ENCODE assay signal across 22 mouse cellular contexts in the genomic region with DNA sequence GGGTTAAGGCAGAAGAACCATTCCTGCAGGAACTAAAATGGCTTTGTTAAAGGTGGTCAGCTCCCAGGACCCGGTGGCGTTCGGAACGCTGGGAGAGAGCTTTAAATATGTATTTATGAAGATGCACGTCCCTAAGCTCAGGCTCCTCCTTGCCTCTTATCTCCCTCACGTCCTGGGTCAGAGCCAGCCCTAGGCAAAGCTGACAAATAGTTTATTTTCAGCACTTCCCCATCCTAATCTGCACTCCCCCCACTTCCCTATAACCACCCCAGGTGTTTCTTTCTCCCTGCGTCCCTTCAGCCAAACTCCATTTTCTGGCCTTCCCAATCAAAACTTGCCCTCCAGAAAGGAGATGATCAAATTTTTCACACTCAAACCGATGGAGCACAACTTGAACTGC.
DNase-seq lines count a peak whose midpoint lies in the region; ATAC-seq lines count a peak whose summit lies in the region.
"Had no signal": no experiment of that assay in that cellular context is flagged by ENCODE, and none has a peak within 500 bp of the region (broad histone marks: within the 10 kb centered on the region; RNA-seq: fewer than 3 reads in every experiment).

No protein-coding gene starts in this region.

- 0 out of 2 replicates have a peak, but pooled peaks cover 2% of the 10 kb centered on the region for H3K4me1 ChIP-seq in heart, embryonic 11.5 days (ENCODE audit: control insufficient read depth, insufficient read depth, low read length)
- H3K4me1 ChIP-seq: embryonic facial prominence, embryonic 15.5 days; intestine, embryonic 15.5 days had no signal

- intact Hi-C loops in heart, postnatal 25 days (cut with DNase I): no loop called here

- H3K4me2 ChIP-seq in heart, embryonic 11.5 days: no peak overlapping the region
- H3K4me2 ChIP-seq: embryonic facial prominence, embryonic 15.5 days; forebrain, embryonic 12.5 days; hindbrain, embryonic 12.5 days; intestine, embryonic 15.5 days; limb, embryonic 13.5 days; liver, embryonic 11.5 days; lung, embryonic 15.5 days; neural tube, embryonic 12.5 days had no signal

- no peaks in the 10 kb centered on the region for H3K36me3 ChIP-seq in heart, embryonic 11.5 days (ENCODE audit: control insufficient read depth, insufficient read depth, low read length)
- H3K36me3 ChIP-seq: embryonic facial prominence, embryonic 10.5 days; embryonic facial prominence, embryonic 15.5 days; forebrain, embryonic 12.5 days; hindbrain, embryonic 12.5 days; intestine, embryonic 15.5 days; limb, embryonic 13.5 days; lung, embryonic 15.5 days; neural tube, embryonic 12.5 days had no signal

- H3K9me3 ChIP-seq in heart, embryonic 11.5 days (replicated peaks; ENCODE audit: control insufficient read depth, low read length): no peaks in the 10 kb centered on the region
- H3K9me3 ChIP-seq: embryonic facial prominence, embryonic 10.5 days; embryonic facial prominence, embryonic 15.5 days; forebrain, embryonic 12.5 days; hindbrain, embryonic 12.5 days; intestine, embryonic 15.5 days; limb, embryonic 13.5 days; lung, embryonic 15.5 days; neural tube, embryonic 12.5 days had no signal

- no peak overlapping the region for H3K4me3 ChIP-seq in heart, embryonic 11.5 days (ENCODE audit: low read depth, low read length)
- H3K4me3 ChIP-seq: embryonic facial prominence, embryonic 10.5 days; embryonic facial prominence, embryonic 15.5 days; forebrain, embryonic 12.5 days; hindbrain, embryonic 12.5 days; intestine, embryonic 15.5 days; limb, embryonic 13.5 days; lung, embryonic 15.5 days; myocyte; neural tube, embryonic 12.5 days had no signal

- DNase-seq in heart, adult 11 months: peak; percentile 83
- peak; percentile 33 for DNase-seq in heart, postnatal 4 days
- DNase-seq in heart, postnatal 25 days (ENCODE audit: low spot score): no peak
- DNase-seq in adipocyte (ENCODE audit: low spot score): no peak
- no peak for DNase-seq in cerebellum, adult 9-11 months
- DNase-seq: adrenal gland, adult 8-10 months; lung, postnatal 36 days; spleen, adult 18-20 months had no signal

- 55% methylated on average over 8 of the region's 8 CpGs for WGBS in heart, embryonic 11.5 days (ENCODE audit: insufficient replicate concordance)

- H3K27me3 ChIP-seq in heart, embryonic 11.5 days (ENCODE audit: control insufficient read depth, insufficient read depth, low read length): no peaks in the 10 kb centered on the region
- H3K27me3 ChIP-seq: embryonic facial prominence, embryonic 15.5 days; hindbrain, embryonic 12.5 days; intestine, embryonic 15.5 days; limb, embryonic 13.5 days; lung, embryonic 15.5 days; neural tube, embryonic 12.5 days had no signal

- ATAC-seq in heart, embryonic 11.5 days (replicated peaks; ENCODE audit: insufficient number of reproducible peaks, low FRiP score, low TSS enrichment): no peak
- peak; percentile 68; the same call in 1 of the 2 replicates for ATAC-seq in common myeloid progenitor, adult 5-6 weeks (replicated peaks; ENCODE audit: low read depth, poor library complexity, severe bottlenecking)
- ATAC-seq: intestine, embryonic 15.5 days had no signal

- H3K9ac ChIP-seq in heart, embryonic 11.5 days (ENCODE audit: low read depth, low read length): no peak overlapping the region
- H3K9ac ChIP-seq: embryonic facial prominence, embryonic 15.5 days; forebrain, embryonic 12.5 days; forebrain, postnatal 0 days; hindbrain, embryonic 12.5 days; intestine, embryonic 15.5 days; limb, embryonic 13.5 days; lung, embryonic 15.5 days; neural tube, embryonic 12.5 days had no signal

- no peak overlapping the region for H3K27ac ChIP-seq in heart, embryonic 11.5 days (ENCODE audit: low read depth, low read length)
- H3K27ac ChIP-seq: embryonic facial prominence, embryonic 10.5 days; embryonic facial prominence, embryonic 15.5 days; forebrain, embryonic 12.5 days; hindbrain, embryonic 12.5 days; hindbrain, postnatal 0 days; intestine, embryonic 15.5 days; limb, embryonic 13.5 days; lung, embryonic 15.5 days; neural tube, embryonic 12.5 days had no signal

Comparison
In these comparisons a context has a peak if more than half of its experiments do, and no peak if none do; other contexts are left out.
1. DNase-seq: peak in heart, adult 11 months (single experiment) and heart, postnatal 4 days (single experiment); none in heart, postnatal 25 days (single experiment), adipocyte (single experiment) and cerebellum, adult 9-11 months (single experiment).